Mouse (Mus musculus) stomach, postnatal 0 days (tissue): ENCODE data around the gene Arhgap6.

Experiments used
- CTCF ChIP-seq: IDR thresholded peaks from 2 replicates; pipeline ENCODE4 v1.5.1; 2016; ENCODE audit warnings: antibody characterized with exemption, low read depth, mild to moderate bottlenecking, moderate library complexity
- EP300 ChIP-seq: optimal IDR thresholded peaks from 2 replicates; pipeline ENCODE3; 2016; ENCODE audit warnings: antibody characterized with exemption

GRCm38 (mm10) chrX:169170981-169171380 lies 376.1 kb downstream of the Arhgap6 start:
- TF ChIP-seq CTCF = no peak
- TF ChIP-seq EP300 = no peak
